Mouse (Mus musculus) kidney, adult 9 months (tissue): ENCODE measurements around the gene Xpr1.
A peak's percentile ranks its signal among the peaks of the same experiment; 100 is the strongest.

Source experiments
- DNase-seq: peaks from one replicate; pipeline ENCODE4 v3.0.0; 2022

Xpr1 gene

GRCm38 (mm10) chr1:155249896-155250295, 167.3 kb downstream of the Xpr1 start:
- peak; percentile 76 for DNase-seq

GRCm38 (mm10) chr1:155248041-155248440, 169.2 kb downstream of the Xpr1 start:
- DNase-seq = no peak

GRCm38 (mm10) chr1:155247441-155247840, 169.8 kb downstream of the Xpr1 start:
- DNase-seq = peak; percentile 87

GRCm38 (mm10) chr1:155245516-155245915, 171.7 kb downstream of the Xpr1 start:
- DNase-seq = peak; percentile 65

GRCm38 (mm10) chr1:155244771-155245211, 172.4 kb downstream of the Xpr1 start:
- DNase-seq = peak; percentile 60

GRCm38 (mm10) chr1:155243797-155244770, 173.1 kb downstream of the Xpr1 start, which contains the start of gene BC034090:
BC034090 (minus strand) TSS chr1:155244444.
- DNase-seq = peak; percentile 79

- no peak for DNase-seq
Observed at GRCm38 (mm10) chr1:155242488-155242745, 174.8 kb downstream of the Xpr1 start.

GRCm38 (mm10) chr1:155241701-155242487, 175.3 kb downstream of the Xpr1 start:
- peak; percentile 64 for DNase-seq

GRCm38 (mm10) chr1:155239962-155240717, 177.1 kb downstream of the Xpr1 start:
- DNase-seq = no peak

- no peak for DNase-seq
Observed at GRCm38 (mm10) chr1:155239169-155239568, 178.0 kb downstream of the Xpr1 start.

- peak; percentile 87 for DNase-seq
Observed at GRCm38 (mm10) chr1:155238126-155238525, 179.1 kb downstream of the Xpr1 start.

GRCm38 (mm10) chr1:155237390-155237789, 179.8 kb downstream of the Xpr1 start:
- no peak for DNase-seq

- no peak for DNase-seq
Observed at GRCm38 (mm10) chr1:155236306-155237024, 180.8 kb downstream of the Xpr1 start.

- DNase-seq = no peak
Observed at GRCm38 (mm10) chr1:155235641-155236040, 181.6 kb downstream of the Xpr1 start.

GRCm38 (mm10) chr1:155233931-155234607, 183.1 kb downstream of the Xpr1 start:
- DNase-seq = peak; percentile 76

- DNase-seq = no peak
Observed at GRCm38 (mm10) chr1:155233378-155233777, 183.8 kb downstream of the Xpr1 start.

- DNase-seq = no peak
Observed at GRCm38 (mm10) chr1:155232786-155233185, 184.4 kb downstream of the Xpr1 start.

- peak; percentile 75 for DNase-seq
Observed at GRCm38 (mm10) chr1:155232385-155232784, 184.8 kb downstream of the Xpr1 start.

- no peak for DNase-seq
Observed at GRCm38 (mm10) chr1:155229464-155230411, 187.5 kb downstream of the Xpr1 start.
